Mouse (Mus musculus) bone marrow, adult 2 months (tissue): ENCODE measurements around the gene Hoxd11. TPM values are rescaled to one million over a fixed set of nuclear protein-coding genes. Genes with fewer than 3 reads are reported as not detected.

Experiments used
- H3K27ac ChIP-seq: fragments of 200-500 bp; 2 replicates; pipeline ENCODE4 v1.5.1; 2012; ENCODE audit warnings: low read depth, mild to moderate bottlenecking, control low read depth, inconsistent platforms, low read length; ENCODE audit not compliant: control insufficient read depth, poor library complexity, insufficient read depth
- H3K4me1 ChIP-seq: fragments of 200-500 bp; 2 replicates; pipeline ENCODE4 v1.6.1; 2011; ENCODE audit warnings: low read length; ENCODE audit not compliant: control insufficient read depth, insufficient read depth
- H3K4me3 ChIP-seq: fragments of 200-500 bp; replicated peaks from 2 replicates; pipeline ENCODE3; 2011; ENCODE audit warnings: mild to moderate bottlenecking, low read depth, low read length, control low read depth; ENCODE audit not compliant: control insufficient read depth
- CTCF ChIP-seq: fragments of 200-500 bp; IDR thresholded peaks from 2 replicates; pipeline ENCODE4 v1.5.1; 2011; ENCODE audit warnings: low read length, control low read depth; ENCODE audit not compliant: control insufficient read depth, insufficient read depth
- POLR2A ChIP-seq: fragments of 200-500 bp; IDR thresholded peaks from 2 replicates; pipeline ENCODE4 v1.6.1; 2011; ENCODE audit warnings: low read depth, mild to moderate bottlenecking, control low read depth, low read length, borderline replicate concordance; ENCODE audit not compliant: control insufficient read depth
- WGBS: fragments of 180-500 bp; shearing (Covaris S2); methylation state at CpG from one replicate; pipeline ENCODE4 v1.1.7; 2018; 5-methylcytosine and 5-hydroxymethylcytosine counted together
- polyA plus RNA-seq: library from polyadenylated mRNA; stranded (reverse); fragments of >200 nt; gene quantifications from 2 replicates; pipeline ENCODE4 v1.2.4, GENCODE M21; 2011; ENCODE audit warnings: low replicate concordance; ENCODE audit not compliant: missing spikeins, insufficient read depth, insufficient read length

Gene Hoxd11
- polyA plus RNA-seq, 1 experiment: 0.60 TPM

GRCm38 (mm10) chr2:74690338-74690716, 11.0 kb downstream of the Hoxd11 start:
- no peak for TF ChIP-seq POLR2A
- TF ChIP-seq CTCF: no peak
- H3K4me1 ChIP-seq: no peaks in the 10 kb centered on the region
- no peak overlapping the region for H3K4me3 ChIP-seq
- H3K27ac ChIP-seq: no peak overlapping the region
- 7% methylated on average over 8 of the region's 8 CpGs for WGBS

GRCm38 (mm10) chr2:74691022-74691951, 11.9 kb downstream of the Hoxd11 start, which contains the start of gene Hoxd10:
TSS of gene Hoxd10 (plus strand) at chr2:74691924.
- H3K27ac ChIP-seq: no peak within 1 kb of the TSS
- WGBS: 9% methylated on average over 56 of the region's 56 CpGs
- no peaks in the 10 kb centered on the region for H3K4me1 ChIP-seq
- H3K4me3 ChIP-seq: no peak within 1 kb of the TSS
- TF ChIP-seq CTCF (no peak), POLR2A (no peak)

- no peaks in the 10 kb centered on the region for H3K4me1 ChIP-seq
- H3K4me3 ChIP-seq: no peak overlapping the region
- TF ChIP-seq CTCF (no peak), POLR2A (no peak)
- WGBS: 6% methylated on average over 35 of the region's 35 CpGs
- H3K27ac ChIP-seq: no peak overlapping the region
Observed at GRCm38 (mm10) chr2:74691995-74692807, 12.8 kb downstream of the Hoxd11 start.

GRCm38 (mm10) chr2:74692808-74693431, 13.6 kb downstream of the Hoxd11 start:
- TF ChIP-seq POLR2A (no peak), CTCF (no peak)
- no peak overlapping the region for H3K4me3 ChIP-seq
- WGBS: 4% methylated on average over 20 of the region's 20 CpGs
- H3K4me1 ChIP-seq: no peaks in the 10 kb centered on the region
- no peak overlapping the region for H3K27ac ChIP-seq

- 27% methylated on average over 4 of the region's 4 CpGs for WGBS
- TF ChIP-seq CTCF (no peak), POLR2A (no peak)
- Histone ChIP-seq H3K4me3 (no peak overlapping the region), H3K27ac (no peak overlapping the region), H3K4me1 (no peaks in the 10 kb centered on the region)
Observed at GRCm38 (mm10) chr2:74693432-74693827, 14.1 kb downstream of the Hoxd11 start.

- no peak overlapping the region for H3K27ac ChIP-seq
- TF ChIP-seq POLR2A (no peak), CTCF (peak; percentile 30; the same call in 1 of the 2 replicates)
- H3K4me3 ChIP-seq: no peak overlapping the region
- H3K4me1 ChIP-seq: no peaks in the 10 kb centered on the region
- WGBS: 8% methylated on average over 16 of the region's 16 CpGs
Observed at GRCm38 (mm10) chr2:74694066-74694465, 14.7 kb downstream of the Hoxd11 start.

- TF ChIP-seq POLR2A (no peak), CTCF (no peak)
Observed at GRCm38 (mm10) chr2:74695383-74695782, 16.0 kb downstream of the Hoxd11 start.

More at GRCm38 (mm10) chr2:74695383-74695782, 16.0 kb downstream of the Hoxd11 start:
- no peak overlapping the region for H3K27ac ChIP-seq
- no peaks in the 10 kb centered on the region for H3K4me1 ChIP-seq
- no peak overlapping the region for H3K4me3 ChIP-seq
- WGBS: 27% methylated on average over 1 of the region's 1 CpGs
